Mouse (Mus musculus) neural tube, embryonic 10.5 days (tissue): ENCODE results near the gene Gm42878.

Experiments
- DNase-seq: peaks from one replicate; pipeline ENCODE4 v3.0.0-alpha.2; 2017; ENCODE audit warnings: low spot score; ENCODE audit errors: extremely low spot score

Gm42878 gene

GRCm38 (mm10) chr5:121544910-121545792 lies at the start of gene Gm42878, which contains the start of gene Adam1a:
Gm42878 (minus strand) TSS chr5:121545482.
Adam1a (minus strand) TSS chr5:121545482.
- no peak for DNase-seq

GRCm38 (mm10) chr5:121594714-121595313 lies 49.5 kb upstream of the Gm42878 start:
- DNase-seq = no peak

GRCm38 (mm10) chr5:121593451-121594401 lies 48.4 kb upstream of the Gm42878 start, which contains the start of gene Aldh2:
Aldh2 (minus strand) TSS chr5:121593824.
- DNase-seq = peak; percentile 84

GRCm38 (mm10) chr5:121592816-121593407 lies 47.6 kb upstream of the Gm42878 start:
- DNase-seq = no peak

- DNase-seq = no peak
These were observed 47.0 kb upstream of the Gm42878 start for GRCm38 (mm10) chr5:121592064-121592815.

GRCm38 (mm10) chr5:121591417-121592063 lies 46.3 kb upstream of the Gm42878 start:
- DNase-seq = no peak

- DNase-seq = no peak
These were observed 44.6 kb upstream of the Gm42878 start for GRCm38 (mm10) chr5:121589928-121590327.

- no peak for DNase-seq
These were observed 41.2 kb upstream of the Gm42878 start for GRCm38 (mm10) chr5:121586400-121587039.

- DNase-seq = no peak
These were observed 40.4 kb upstream of the Gm42878 start for GRCm38 (mm10) chr5:121585699-121586098.

GRCm38 (mm10) chr5:121585005-121585404 lies 39.7 kb upstream of the Gm42878 start:
- DNase-seq = no peak

GRCm38 (mm10) chr5:121583765-121584501 lies 38.7 kb upstream of the Gm42878 start:
- no peak for DNase-seq

- DNase-seq = no peak
These were observed 36.7 kb upstream of the Gm42878 start for GRCm38 (mm10) chr5:121581945-121582344.

- DNase-seq = no peak
These were observed 31.7 kb upstream of the Gm42878 start for GRCm38 (mm10) chr5:121576927-121577488.

GRCm38 (mm10) chr5:121575867-121576266 lies 30.6 kb upstream of the Gm42878 start:
- DNase-seq = no peak

GRCm38 (mm10) chr5:121574145-121574544 lies 28.9 kb upstream of the Gm42878 start:
- no peak for DNase-seq

GRCm38 (mm10) chr5:121570787-121571186 lies 25.5 kb upstream of the Gm42878 start:
- no peak for DNase-seq

- DNase-seq = no peak
These were observed 24.7 kb upstream of the Gm42878 start for GRCm38 (mm10) chr5:121569881-121570420.
